Mouse (Mus musculus): ENCODE results near the gene Atf6.

The Atf6 gene

GRCm38 (mm10) chr1:170771437-170772003 lies 96.1 kb downstream of the Atf6 start:
- no peak for DNase-seq (ENCODE audit: low read depth, low spot score)

- DNase-seq (ENCODE audit: low read depth, low spot score): no peak
Measured at GRCm38 (mm10) chr1:170770691-170771090, 96.9 kb downstream of the Atf6 start.

- no peak for DNase-seq (ENCODE audit: low read depth, low spot score)
Measured at GRCm38 (mm10) chr1:170766997-170767396, 100.6 kb downstream of the Atf6 start.

- no peak for DNase-seq (ENCODE audit: low read depth, low spot score)
Measured at GRCm38 (mm10) chr1:170764798-170765197, 102.8 kb downstream of the Atf6 start.

GRCm38 (mm10) chr1:170761634-170762033 lies 105.9 kb downstream of the Atf6 start:
- no peak for DNase-seq (ENCODE audit: low read depth, low spot score)

GRCm38 (mm10) chr1:170753597-170753996 lies 114.0 kb downstream of the Atf6 start:
- no peak for DNase-seq (ENCODE audit: low read depth, low spot score)

GRCm38 (mm10) chr1:170751797-170752196 lies 115.8 kb downstream of the Atf6 start:
- no peak for DNase-seq (ENCODE audit: low read depth, low spot score)

GRCm38 (mm10) chr1:170746523-170746922 lies 121.0 kb downstream of the Atf6 start:
- DNase-seq (ENCODE audit: low read depth, low spot score): no peak

GRCm38 (mm10) chr1:170741497-170742246 lies 125.9 kb downstream of the Atf6 start:
- DNase-seq (ENCODE audit: low read depth, low spot score): no peak

GRCm38 (mm10) chr1:170734866-170735265 lies 132.7 kb downstream of the Atf6 start:
- no peak for DNase-seq (ENCODE audit: low read depth, low spot score)

GRCm38 (mm10) chr1:170732596-170732890 lies 135.0 kb downstream of the Atf6 start:
- DNase-seq (ENCODE audit: low read depth, low spot score): no peak

- DNase-seq (ENCODE audit: low read depth, low spot score): no peak
Measured at GRCm38 (mm10) chr1:170731865-170732595, 135.5 kb downstream of the Atf6 start.

GRCm38 (mm10) chr1:170729267-170729962 lies 138.2 kb downstream of the Atf6 start:
- DNase-seq (ENCODE audit: low read depth, low spot score): peak; percentile 59

- no peak for DNase-seq (ENCODE audit: low read depth, low spot score)
Measured at GRCm38 (mm10) chr1:170728524-170728923, 139.0 kb downstream of the Atf6 start.

- no peak for DNase-seq (ENCODE audit: low read depth, low spot score)
Measured at GRCm38 (mm10) chr1:170721560-170721959, 146.0 kb downstream of the Atf6 start.

- DNase-seq (ENCODE audit: low read depth, low spot score): no peak
Measured at GRCm38 (mm10) chr1:170718133-170718810, 149.3 kb downstream of the Atf6 start.

- DNase-seq (ENCODE audit: low read depth, low spot score): no peak
Measured at GRCm38 (mm10) chr1:170717241-170717828, 150.2 kb downstream of the Atf6 start.

GRCm38 (mm10) chr1:170711731-170712130 lies 155.8 kb downstream of the Atf6 start:
- DNase-seq (ENCODE audit: low read depth, low spot score): no peak

- DNase-seq (ENCODE audit: low read depth, low spot score): no peak
Measured at GRCm38 (mm10) chr1:170709969-170710368, 157.6 kb downstream of the Atf6 start.

GRCm38 (mm10) chr1:170709481-170709880 lies 158.1 kb downstream of the Atf6 start:
- DNase-seq (ENCODE audit: low read depth, low spot score): peak; percentile 86

GRCm38 (mm10) chr1:170709034-170709433 lies 158.5 kb downstream of the Atf6 start:
- DNase-seq (ENCODE audit: low read depth, low spot score): no peak
